Mouse (Mus musculus): ENCODE measurements around the gene Plod3.

GRCm38 (mm10) chr5:136945084-136945483 lies 41.7 kb upstream of the Plod3 start:
- TF ChIP-seq CTCF (IDR thresholded peaks at IDR 0.05; ENCODE audit: extremely low read depth, insufficient read length, insufficient replicate concordance, low read depth, low read length): no peak
- no peak for TF ChIP-seq POLR2A (IDR thresholded peaks at IDR 0.05; ENCODE audit: low read depth, low read length)
